Mouse (Mus musculus) erythroid progenitor cell, adult 5-6 weeks (primary cell): ENCODE measurements around the gene Gcgr. TPM values are rescaled to one million over a fixed set of nuclear protein-coding genes. Genes with fewer than 3 reads are reported as not detected.
A peak's percentile ranks its signal among the peaks of the same experiment; 100 is the strongest.

ENCODE experiments used
- ATAC-seq: replicated peaks from 2 replicates; pipeline ENCODE4 v1.8.0; 2016; ENCODE audit warnings: moderate number of reproducible peaks, mild to moderate bottlenecking, moderate TSS enrichment, inconsistent platforms; ENCODE audit not compliant: poor library complexity, low FRiP score, severe bottlenecking
- total RNA-seq, 2 experiments: library from RNA; stranded (forward) in 1 of 2; stranded (reverse) in 1 of 2; fragments of 150-400 nt in 1 of 2; fragments of 186-747, 209-891 nt in 1 of 2; gene quantifications; 2 replicates each; pipeline versions ENCODE4 v1.2.3 to v1.2.4; 2015 to 2017; ENCODE audit warnings: low replicate concordance in 2 of 2

The Gcgr gene
- total RNA-seq (2015; ENCODE audit: low replicate concordance), result not detected in 2 replicates
- not detected in 2 replicates for total RNA-seq (2017; ENCODE audit: low replicate concordance)

- no peak for ATAC-seq
Measured at GRCm38 (mm10) chr11:120530085-120530964, at the start of gene Gcgr. Gcgr (plus strand) TSS chr11:120530699.

- no peak for ATAC-seq
Measured at GRCm38 (mm10) chr11:120483448-120483934, 47.0 kb upstream of the Gcgr start.

- peak; percentile 86 for ATAC-seq
Measured at GRCm38 (mm10) chr11:120484265-120484981, 46.1 kb upstream of the Gcgr start, which contains the start of gene Mrpl12. Mrpl12 (plus strand) TSS chr11:120484613.

- no peak for ATAC-seq
Measured at GRCm38 (mm10) chr11:120485251-120485650, 45.2 kb upstream of the Gcgr start.

GRCm38 (mm10) chr11:120488516-120488915, 42.0 kb upstream of the Gcgr start:
- no peak for ATAC-seq

GRCm38 (mm10) chr11:120489054-120489761, 41.3 kb upstream of the Gcgr start:
- peak; percentile 50 for ATAC-seq

- ATAC-seq, result no peak
Measured at GRCm38 (mm10) chr11:120490291-120491046, 40.0 kb upstream of the Gcgr start.

- peak; percentile 85 for ATAC-seq
Measured at GRCm38 (mm10) chr11:120491317-120492023, 39.0 kb upstream of the Gcgr start, which contains the start of gene Slc25a10. Slc25a10 (plus strand) TSS chr11:120491840.

GRCm38 (mm10) chr11:120492024-120492877, 38.2 kb upstream of the Gcgr start:
- ATAC-seq, result peak; percentile 57

GRCm38 (mm10) chr11:120492878-120493203, 37.7 kb upstream of the Gcgr start:
- ATAC-seq, result no peak

- ATAC-seq, result no peak
Measured at GRCm38 (mm10) chr11:120493351-120493750, 37.1 kb upstream of the Gcgr start.

GRCm38 (mm10) chr11:120493911-120494310, 36.6 kb upstream of the Gcgr start:
- no peak for ATAC-seq

GRCm38 (mm10) chr11:120497436-120497835, 33.1 kb upstream of the Gcgr start:
- ATAC-seq, result no peak

GRCm38 (mm10) chr11:120498226-120498625, 32.3 kb upstream of the Gcgr start:
- no peak for ATAC-seq

- ATAC-seq, result no peak
Measured at GRCm38 (mm10) chr11:120498891-120499290, 31.6 kb upstream of the Gcgr start.

GRCm38 (mm10) chr11:120499894-120500293, 30.6 kb upstream of the Gcgr start:
- ATAC-seq, result no peak

- no peak for ATAC-seq
Measured at GRCm38 (mm10) chr11:120500357-120500756, 30.1 kb upstream of the Gcgr start.

GRCm38 (mm10) chr11:120501018-120501417, 29.5 kb upstream of the Gcgr start:
- no peak for ATAC-seq
